Mouse (Mus musculus) erythroblast, embryonic 14.5 days (primary cell): ENCODE data around the gene Fbxo33.

Source experiments
- GATA1 ChIP-seq: IDR thresholded peaks from 2 replicates; pipeline ENCODE4 v1.6.1; 2012; ENCODE audit warnings: low read length, inconsistent platforms, mixed read lengths
- TAL1 ChIP-seq: IDR thresholded peaks from 3 replicates; pipeline ENCODE4 v1.6.1; 2012; ENCODE audit warnings: low read length, inconsistent platforms, mixed read lengths

DNA sequence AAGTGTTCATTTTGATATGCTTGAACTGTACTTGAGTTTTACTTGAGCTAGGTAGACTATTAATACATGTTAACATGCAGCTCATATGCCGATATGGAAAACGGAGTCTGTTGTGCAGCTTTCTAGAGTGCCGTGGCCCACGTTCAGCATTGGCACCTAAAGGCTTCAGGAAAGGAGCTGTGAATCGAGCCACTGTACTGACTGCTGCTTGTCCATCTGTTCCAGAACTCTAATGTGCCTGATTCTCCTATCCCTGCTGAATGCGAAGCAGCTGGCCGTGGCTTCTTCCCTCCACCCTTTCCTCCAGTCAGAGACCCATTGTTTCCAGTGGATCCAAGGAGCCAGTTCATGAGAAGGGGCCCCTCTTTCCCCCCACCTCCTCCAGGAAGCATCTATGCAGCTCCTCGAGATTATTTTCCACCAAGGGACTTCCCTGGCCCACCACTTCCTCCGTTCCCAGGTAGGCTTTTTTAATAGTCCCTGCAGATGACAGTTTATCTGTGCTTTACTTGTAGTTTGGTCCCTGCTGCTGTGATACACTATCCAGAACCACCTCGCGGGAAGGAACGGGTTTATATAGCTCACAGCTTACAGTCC lies 31.3 kb downstream of the Fbxo33 start:
- no peak for TF ChIP-seq GATA1
- no peak for TF ChIP-seq TAL1
